Mouse (Mus musculus) liver, embryonic 15.5 days (tissue): ENCODE data around the gene Slc35e3. TPM values are rescaled to one million over a fixed set of nuclear protein-coding genes. Genes with fewer than 3 reads are reported as not detected.

Experiments used
- ATAC-seq: fragments of 200-750 bp; cut with Nextera tagmentation; 2 replicates; pipeline ENCODE4 v1.8.0; 2017; ENCODE audit warnings: moderate number of reproducible peaks, mild to moderate bottlenecking, moderate library complexity; ENCODE audit not compliant: insufficient read depth
- H3K27ac ChIP-seq: fragments of 300-500 bp; sonication (generic); replicated peaks from 2 replicates; pipeline ENCODE4 v1.5.1; 2015; ENCODE audit warnings: mild to moderate bottlenecking, inconsistent platforms
- H3K27me3 ChIP-seq: fragments of 300-500 bp; sonication (generic); 2 replicates; pipeline ENCODE4 v1.6.1; 2015; ENCODE audit warnings: mild to moderate bottlenecking, inconsistent platforms
- H3K36me3 ChIP-seq: fragments of 300-500 bp; sonication (generic); replicated peaks from 2 replicates; pipeline ENCODE4 v1.6.1; 2015; ENCODE audit warnings: moderate library complexity, mild to moderate bottlenecking, inconsistent platforms
- H3K4me1 ChIP-seq: fragments of 300-500 bp; sonication (generic); replicated peaks from 2 replicates; pipeline ENCODE4 v1.6.1; 2015; ENCODE audit warnings: inconsistent platforms
- H3K4me2 ChIP-seq: fragments of 300-500 bp; sonication (generic); 2 replicates; pipeline ENCODE4 v1.6.1; 2015; ENCODE audit warnings: moderate library complexity, mild to moderate bottlenecking, inconsistent platforms
- H3K4me3 ChIP-seq: fragments of 300-500 bp; sonication (generic); replicated peaks from 2 replicates; pipeline ENCODE4 v1.5.1; 2015; ENCODE audit warnings: mild to moderate bottlenecking, inconsistent platforms
- H3K9ac ChIP-seq: fragments of 300-500 bp; sonication (generic); 2 replicates; pipeline ENCODE4 v1.6.1; 2015; ENCODE audit warnings: moderate library complexity, mild to moderate bottlenecking, inconsistent platforms
- H3K9me3 ChIP-seq: fragments of 300-500 bp; sonication (generic); replicated peaks from 2 replicates; pipeline ENCODE4 v1.6.1; 2016; ENCODE audit warnings: inconsistent platforms
- WGBS: fragments of 180-500 bp; shearing (Covaris S2); methylation state at CpG from one replicate; pipeline ENCODE4 v1.1.7; 2015; ENCODE audit warnings: mixed read lengths; ENCODE audit not compliant: insufficient replicate concordance; 5-methylcytosine and 5-hydroxymethylcytosine counted together
- polyA plus RNA-seq: library from polyadenylated mRNA; unstranded; fragments of >200 nt; fragmentation: Nextera tagmentation; extraction: Ambion mirVana; gene quantifications from 2 replicates; pipeline ENCODE4 v1.2.1, GENCODE M21; 2015

Slc35e3 gene
- polyA plus RNA-seq, 1 experiment from 2014 or later, result 2.3 TPM

DNA sequence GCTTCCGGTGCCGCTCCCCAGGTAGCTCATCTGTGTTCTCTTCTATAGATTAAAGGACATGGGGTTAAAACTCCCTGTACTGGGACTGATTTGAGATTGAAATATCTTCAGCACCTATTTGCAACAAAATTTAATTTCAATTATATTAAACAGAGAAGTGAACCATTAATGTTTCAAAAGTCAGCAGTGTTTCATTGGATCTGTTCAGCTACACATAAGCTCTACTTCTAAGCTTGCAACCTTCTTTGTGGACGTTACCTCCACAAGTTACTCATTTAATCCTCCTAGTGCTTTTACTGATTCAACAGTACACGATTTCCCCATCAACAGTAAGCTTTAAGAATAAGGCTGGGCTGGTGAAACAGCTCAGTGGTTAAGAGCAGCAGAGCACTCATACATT lies 51.1 kb downstream of the Slc35e3 start:
- Histone ChIP-seq H3K36me3 (peaks cover 96% of the 10 kb centered on the region), H3K27ac (no peak overlapping the region), H3K4me2 (no peak overlapping the region), H3K9ac (no peak overlapping the region), H3K4me3 (no peak overlapping the region), H3K27me3 (no peaks in the 10 kb centered on the region), H3K9me3 (no peaks in the 10 kb centered on the region), H3K4me1 (peaks cover 6% of the 10 kb centered on the region)
- ATAC-seq, result no peak
- 90% methylated on average over 4 of the region's 4 CpGs for WGBS

DNA sequence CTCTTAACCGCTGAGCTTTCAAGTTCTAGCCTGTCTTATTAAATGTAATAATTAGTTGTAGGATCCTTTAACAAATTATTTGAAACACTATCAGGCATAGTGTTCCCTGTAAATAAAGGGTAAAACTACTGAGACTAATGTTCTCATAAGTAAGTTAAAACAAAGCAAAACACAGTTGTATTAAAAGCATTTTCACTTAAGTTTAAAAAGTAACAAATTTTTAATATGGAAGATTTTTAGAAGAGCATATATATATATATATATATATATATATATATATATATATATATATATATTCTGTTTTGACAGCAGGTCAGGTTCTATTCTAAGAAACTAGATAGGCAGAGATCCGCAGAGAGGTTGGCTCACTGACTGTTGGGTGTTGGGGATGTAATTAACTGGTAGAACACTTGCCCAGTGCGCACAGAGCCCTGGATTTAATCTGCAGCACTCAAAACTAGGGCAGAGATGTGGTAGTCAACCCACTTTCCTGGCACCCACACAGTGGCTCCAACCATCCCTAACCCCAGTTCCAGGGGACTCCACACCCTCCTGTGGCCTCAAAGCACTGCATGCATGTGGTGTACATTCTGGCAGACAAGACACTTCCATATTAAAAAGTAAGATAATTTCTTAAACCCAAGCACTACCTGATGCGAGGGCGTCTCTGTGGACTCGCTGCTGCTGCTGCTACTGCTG lies 51.8 kb downstream of the Slc35e3 start:
- no peak for ATAC-seq
- Histone ChIP-seq H3K4me2 (no peak overlapping the region), H3K27ac (no peak overlapping the region), H3K4me1 (peaks cover 6% of the 10 kb centered on the region), H3K27me3 (no peaks in the 10 kb centered on the region), H3K9me3 (no peaks in the 10 kb centered on the region), H3K36me3 (peaks cover 94% of the 10 kb centered on the region), H3K9ac (no peak overlapping the region), H3K4me3 (no peak overlapping the region)
- WGBS, result 84% methylated on average over 6 of the region's 6 CpGs

DNA sequence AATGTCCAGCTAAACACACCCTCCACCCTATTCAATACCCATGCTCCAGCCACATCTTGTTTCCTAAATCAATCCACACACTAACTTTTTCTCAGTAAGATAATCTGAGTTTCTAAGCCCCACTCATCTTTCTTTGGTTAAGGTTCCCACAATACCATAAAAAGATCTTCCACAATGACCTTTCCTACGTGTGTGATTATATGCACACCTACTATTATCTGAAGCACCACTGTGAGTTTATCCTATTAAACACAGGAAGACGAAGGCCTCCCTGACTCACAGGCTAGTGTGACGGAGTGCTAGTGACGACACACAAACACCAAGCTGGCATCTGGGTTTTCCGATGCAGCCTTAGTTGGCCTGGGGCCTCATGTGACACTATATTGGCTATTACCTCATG lies 53.2 kb downstream of the Slc35e3 start:
- Histone ChIP-seq H3K27ac (no peak overlapping the region), H3K9ac (no peak overlapping the region), H3K9me3 (no peaks in the 10 kb centered on the region), H3K36me3 (peaks cover 94% of the 10 kb centered on the region), H3K4me3 (no peak overlapping the region), H3K27me3 (no peaks in the 10 kb centered on the region), H3K4me1 (peaks cover 6% of the 10 kb centered on the region), H3K4me2 (no peak overlapping the region)
- 87% methylated on average over 5 of the region's 5 CpGs for WGBS
- ATAC-seq, result no peak

DNA sequence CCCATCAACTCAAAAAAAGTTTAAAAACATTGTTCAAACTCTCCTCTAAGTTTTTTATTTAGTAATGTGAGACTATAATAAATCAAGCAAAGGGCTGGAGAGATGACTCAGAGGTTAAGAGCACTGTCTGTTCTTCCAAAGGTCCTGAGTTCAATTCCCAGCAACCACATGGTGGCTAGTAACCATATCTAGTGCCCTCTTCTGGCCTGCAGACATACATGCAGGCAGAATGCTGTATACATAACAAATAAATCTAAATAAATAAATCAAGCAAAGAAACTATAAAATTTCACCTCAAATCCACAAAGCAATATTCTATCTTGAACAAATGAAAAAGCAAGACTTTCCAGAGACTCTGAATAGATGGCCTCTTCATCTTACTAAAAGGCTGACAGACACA lies 54.0 kb downstream of the Slc35e3 start:
- Histone ChIP-seq H3K9me3 (no peaks in the 10 kb centered on the region), H3K27me3 (no peaks in the 10 kb centered on the region), H3K4me1 (no peaks in the 10 kb centered on the region), H3K27ac (no peak overlapping the region), H3K4me2 (no peak overlapping the region), H3K4me3 (no peak overlapping the region), H3K9ac (no peak overlapping the region), H3K36me3 (peaks cover 88% of the 10 kb centered on the region)
- ATAC-seq, result no peak

DNA sequence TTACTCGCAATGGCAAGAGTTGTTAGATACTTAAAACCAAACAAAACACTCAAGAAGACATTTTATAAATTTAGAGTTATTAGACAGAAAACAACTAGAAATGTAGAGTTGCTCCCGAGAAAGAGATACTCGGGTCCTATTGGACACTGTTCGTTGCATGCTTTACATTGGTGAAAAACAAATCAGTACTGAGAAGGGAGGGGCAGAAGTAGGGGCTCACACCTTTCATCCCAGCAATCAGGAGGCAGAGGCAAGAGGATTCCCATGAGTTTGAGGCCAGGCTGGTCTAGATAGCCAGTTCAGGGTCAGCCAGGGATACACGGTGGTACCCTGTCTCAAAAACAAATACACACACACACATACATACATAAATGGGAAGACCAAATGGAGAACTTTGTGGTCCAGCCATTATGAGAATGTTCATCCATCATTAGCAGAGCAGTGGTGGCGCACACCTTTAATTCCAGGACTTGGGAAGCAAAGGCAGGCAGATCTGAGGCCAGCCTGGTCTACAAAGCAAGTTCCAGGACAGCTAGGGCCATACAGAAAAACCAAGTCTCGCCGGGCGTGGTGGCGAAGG lies 54.7 kb downstream of the Slc35e3 start:
- no peaks in the 10 kb centered on the region for H3K4me1 ChIP-seq
- H3K27ac ChIP-seq, result no peak overlapping the region
- no peak overlapping the region for H3K4me2 ChIP-seq
- no peaks in the 10 kb centered on the region for H3K27me3 ChIP-seq
- H3K4me3 ChIP-seq, result no peak overlapping the region
- no peak overlapping the region for H3K9ac ChIP-seq
- no peaks in the 10 kb centered on the region for H3K9me3 ChIP-seq
- 87% methylated on average over 10 of the region's 10 CpGs for WGBS
- H3K36me3 ChIP-seq, result peaks cover 81% of the 10 kb centered on the region
- no peak for ATAC-seq

DNA sequence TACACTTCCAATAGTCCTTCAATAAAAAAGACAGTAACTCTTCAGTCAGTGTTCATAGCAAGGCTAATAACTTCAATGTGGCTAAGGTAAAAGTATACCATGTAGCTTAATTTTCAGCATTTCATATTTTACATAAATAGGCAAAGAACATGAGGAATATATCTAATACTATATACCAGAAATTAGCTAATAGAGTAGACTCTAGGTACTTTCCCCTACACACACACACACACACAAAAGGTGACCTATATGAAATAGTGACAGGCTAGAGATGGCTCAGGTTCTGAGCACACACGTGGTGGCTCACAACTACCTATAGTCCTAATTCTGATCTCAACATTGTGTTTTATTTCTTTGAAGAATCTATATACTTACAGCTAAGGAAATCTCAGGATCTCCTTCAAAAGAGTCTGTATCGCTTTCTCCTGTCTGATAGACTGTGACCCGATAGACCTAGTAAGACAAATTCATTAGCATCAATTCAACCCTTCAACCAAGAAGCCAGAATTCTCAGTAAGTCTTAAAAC lies 55.3 kb downstream of the Slc35e3 start:
- 84% methylated on average over 3 of the region's 3 CpGs for WGBS
- no peaks in the 10 kb centered on the region for H3K9me3 ChIP-seq
- no peaks in the 10 kb centered on the region for H3K27me3 ChIP-seq
- peaks cover 75% of the 10 kb centered on the region for H3K36me3 ChIP-seq
- no peak overlapping the region for H3K4me3 ChIP-seq
- H3K27ac ChIP-seq, result no peak overlapping the region
- H3K9ac ChIP-seq, result no peak overlapping the region
- H3K4me1 ChIP-seq, result no peaks in the 10 kb centered on the region
- H3K4me2 ChIP-seq, result no peak overlapping the region
- no peak for ATAC-seq

DNA sequence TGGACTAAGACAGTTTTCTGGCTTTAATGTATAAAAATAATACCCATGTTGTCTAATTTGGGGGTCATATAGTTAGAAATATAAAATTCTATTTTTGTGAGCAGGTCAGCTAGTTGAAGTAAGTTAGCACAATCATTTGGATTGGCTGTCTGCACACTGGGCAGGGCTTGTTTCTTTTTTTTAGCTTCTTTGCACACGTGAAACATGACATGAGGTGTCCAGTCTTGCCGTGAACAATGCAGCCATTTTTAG lies 56.1 kb downstream of the Slc35e3 start:
- Histone ChIP-seq H3K4me1 (no peaks in the 10 kb centered on the region), H3K4me2 (no peak overlapping the region), H3K27me3 (no peaks in the 10 kb centered on the region), H3K36me3 (peaks cover 67% of the 10 kb centered on the region), H3K9ac (no peak overlapping the region), H3K9me3 (no peaks in the 10 kb centered on the region), H3K4me3 (no peak overlapping the region), H3K27ac (no peak overlapping the region)
- WGBS, result 86% methylated on average over 2 of the region's 2 CpGs
- ATAC-seq, result no peak

DNA sequence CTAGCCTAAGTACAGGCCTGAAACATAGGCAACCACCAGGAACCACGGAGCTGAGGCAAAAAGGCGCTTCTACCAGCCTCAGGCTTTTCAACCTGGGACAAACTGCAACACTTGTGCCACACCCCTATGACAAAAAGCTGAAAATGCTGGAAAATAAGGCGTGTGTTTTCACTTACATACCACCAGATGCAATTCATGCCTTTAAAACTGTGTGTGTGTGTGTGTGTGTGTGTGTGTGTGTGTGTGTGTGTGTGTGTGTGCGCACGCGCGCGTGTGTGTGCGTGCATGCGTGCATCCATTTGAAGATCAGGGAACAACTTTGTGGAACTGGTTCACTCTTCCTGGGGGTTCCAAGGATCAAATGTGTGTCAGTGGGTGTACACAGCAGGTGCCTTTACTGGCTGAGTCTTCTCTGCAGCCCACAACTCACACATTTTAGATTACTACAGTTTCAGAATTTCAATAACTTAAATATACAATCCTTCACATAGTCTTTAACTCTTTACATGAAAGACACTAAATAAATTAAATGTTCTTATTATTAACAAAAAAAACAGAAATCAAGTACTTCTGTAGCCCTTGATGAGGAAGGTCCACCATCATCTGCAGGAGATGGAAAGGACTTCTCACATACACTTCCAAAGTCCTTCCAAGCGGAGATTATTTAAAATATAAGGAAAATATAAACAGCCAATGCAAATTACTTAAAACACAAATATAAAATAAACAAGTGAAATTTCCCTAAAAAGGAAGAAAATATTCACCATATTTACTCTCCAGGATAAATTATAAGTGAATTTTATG lies 56.7 kb downstream of the Slc35e3 start:
- no peaks in the 10 kb centered on the region for H3K9me3 ChIP-seq
- ATAC-seq, result no peak
- peaks cover 61% of the 10 kb centered on the region for H3K36me3 ChIP-seq
- WGBS, result 90% methylated on average over 11 of the region's 11 CpGs
- no peak overlapping the region for H3K4me3 ChIP-seq
- no peaks in the 10 kb centered on the region for H3K4me1 ChIP-seq
- no peak overlapping the region for H3K27ac ChIP-seq
- H3K27me3 ChIP-seq, result no peaks in the 10 kb centered on the region
- H3K9ac ChIP-seq, result no peak overlapping the region
- H3K4me2 ChIP-seq, result no peak overlapping the region

DNA sequence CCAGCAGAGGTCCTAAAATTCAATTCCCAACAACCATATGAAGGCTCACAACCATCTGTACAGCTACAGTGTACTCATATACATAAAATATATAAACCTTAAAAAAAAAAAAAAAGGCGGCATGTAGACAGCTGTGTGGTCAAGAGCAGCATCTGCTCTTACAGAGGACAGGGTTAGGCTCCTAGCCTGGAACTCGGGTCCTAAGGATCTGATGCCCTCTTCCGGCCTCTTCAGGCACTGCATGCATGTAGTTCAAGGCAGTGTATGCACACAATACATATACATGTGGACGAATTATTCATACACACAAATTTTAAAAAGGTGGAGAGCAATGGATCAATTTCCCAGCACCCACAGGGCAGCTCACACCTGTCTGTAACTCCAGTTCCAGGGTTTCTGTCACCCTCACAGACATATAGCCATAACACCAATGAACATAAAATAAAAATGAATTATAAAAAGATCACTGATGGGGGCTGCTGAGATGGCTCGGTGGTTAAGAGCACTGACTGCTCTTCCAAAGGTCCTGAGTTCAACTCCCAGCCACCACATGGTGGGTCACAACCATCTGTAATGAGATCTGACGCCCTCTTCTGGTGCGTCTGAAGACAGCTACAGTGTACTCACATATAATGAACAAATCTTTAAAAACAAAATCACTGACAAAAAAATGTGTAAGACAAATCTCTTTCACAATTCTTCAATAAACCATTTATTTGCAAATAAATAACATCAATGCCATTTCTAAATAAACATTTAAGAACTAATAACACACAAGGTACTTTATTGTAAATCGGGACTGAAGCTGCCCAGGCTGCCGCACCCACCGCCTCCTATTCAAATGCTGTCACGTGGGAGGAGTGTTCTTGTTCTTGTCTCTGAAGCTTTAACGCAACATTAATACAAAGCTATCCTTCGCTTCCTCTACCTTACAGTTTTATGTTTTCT lies 57.7 kb downstream of the Slc35e3 start:
- 0 out of 2 replicates have a peak, but pooled peaks have one; percentile 34 for ATAC-seq
- Histone ChIP-seq H3K27ac (no peak overlapping the region), H3K4me3 (no peak overlapping the region), H3K9me3 (no peaks in the 10 kb centered on the region), H3K4me1 (no peaks in the 10 kb centered on the region), H3K27me3 (no peaks in the 10 kb centered on the region), H3K4me2 (no peak overlapping the region), H3K36me3 (peaks cover 53% of the 10 kb centered on the region), H3K9ac (no peak overlapping the region)
- WGBS, result 73% methylated on average over 13 of the region's 13 CpGs

DNA sequence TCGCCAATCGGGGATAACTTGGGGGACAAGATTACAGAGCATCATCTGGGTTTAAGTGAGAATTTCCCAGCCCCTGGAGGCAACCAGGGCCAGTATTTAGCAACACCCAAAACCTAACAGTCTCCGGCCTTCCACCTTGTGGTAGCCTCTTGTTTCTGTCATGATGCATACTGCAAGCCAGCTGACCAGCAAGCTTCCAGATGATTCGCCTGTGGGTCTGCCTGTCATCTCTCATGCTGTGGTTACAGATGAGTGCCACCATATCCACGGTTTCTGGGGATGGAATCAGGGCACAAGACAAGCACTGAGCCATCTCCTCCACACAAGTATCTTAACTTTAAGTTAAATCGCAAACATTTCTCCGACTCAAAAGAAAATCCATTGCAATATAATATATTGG lies 58.6 kb downstream of the Slc35e3 start:
- no peak overlapping the region for H3K4me3 ChIP-seq
- no peak overlapping the region for H3K9ac ChIP-seq
- peaks cover 47% of the 10 kb centered on the region for H3K36me3 ChIP-seq
- H3K4me1 ChIP-seq, result no peaks in the 10 kb centered on the region
- H3K27me3 ChIP-seq, result no peaks in the 10 kb centered on the region
- WGBS, result 78% methylated on average over 7 of the region's 7 CpGs
- H3K4me2 ChIP-seq, result no peak overlapping the region
- no peaks in the 10 kb centered on the region for H3K9me3 ChIP-seq
- no peak for ATAC-seq
- H3K27ac ChIP-seq, result no peak overlapping the region

DNA sequence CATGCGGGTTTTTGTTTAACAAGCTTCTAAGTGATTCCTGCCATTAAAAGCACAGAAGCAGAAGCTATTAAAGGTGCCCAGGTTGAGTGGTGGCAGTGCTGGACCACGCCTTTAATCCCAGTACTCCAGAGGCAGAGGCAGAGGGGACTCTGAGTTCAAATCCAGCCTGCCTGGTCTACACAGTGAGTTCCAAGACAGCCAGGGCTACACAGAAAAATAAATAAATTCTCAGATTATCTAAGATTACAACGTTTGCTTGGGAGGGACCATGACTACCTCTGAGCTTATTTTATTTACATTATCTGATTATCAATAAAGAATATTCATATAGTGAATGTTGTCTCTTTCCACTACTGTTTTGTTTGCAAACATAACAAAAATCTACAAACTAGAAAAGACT lies 59.1 kb downstream of the Slc35e3 start:
- ATAC-seq, result no peak
- Histone ChIP-seq H3K27me3 (no peaks in the 10 kb centered on the region), H3K4me1 (no peaks in the 10 kb centered on the region), H3K9ac (no peak overlapping the region), H3K9me3 (no peaks in the 10 kb centered on the region), H3K36me3 (peaks cover 41% of the 10 kb centered on the region), H3K4me3 (no peak overlapping the region), H3K4me2 (no peak overlapping the region), H3K27ac (no peak overlapping the region)
- 66% methylated on average over 3 of the region's 3 CpGs for WGBS
